Mouse (Mus musculus) ES-Bruce4 (cell line): ENCODE results near the gene B3gnt2. TPM values are rescaled to one million over a fixed set of nuclear protein-coding genes. Genes with fewer than 3 reads are reported as not detected.

ENCODE experiments used
- H3K27ac ChIP-seq: 2 replicates; pipeline ENCODE4 v1.5.1; 2012; ENCODE audit warnings: low read length, inconsistent platforms; ENCODE audit not compliant: insufficient read depth
- H3K27me3 ChIP-seq: 2 replicates; pipeline ENCODE4 v1.6.1; 2012; ENCODE audit warnings: mild to moderate bottlenecking, low read length, inconsistent platforms; ENCODE audit not compliant: control insufficient read depth, poor library complexity, insufficient read depth, severe bottlenecking
- H3K36me3 ChIP-seq: 2 replicates; pipeline ENCODE4 v1.6.1; 2012; ENCODE audit warnings: inconsistent platforms, mild to moderate bottlenecking, low read length, moderate library complexity; ENCODE audit not compliant: control insufficient read depth, poor library complexity, insufficient read depth, severe bottlenecking
- H3K4me1 ChIP-seq: one replicate; pipeline ENCODE4 v1.8.1; 2011; ENCODE audit warnings: low read length; ENCODE audit not compliant: control insufficient read depth, insufficient read depth
- H3K4me3 ChIP-seq: 2 replicates; pipeline ENCODE4 v1.5.1; 2011; ENCODE audit warnings: low read depth, mild to moderate bottlenecking, low read length
- H3K9ac ChIP-seq: 2 replicates; pipeline ENCODE4 v1.6.1; 2012; ENCODE audit warnings: low read depth, mild to moderate bottlenecking, inconsistent platforms; ENCODE audit not compliant: poor library complexity, severe bottlenecking
- H3K9me3 ChIP-seq: replicated peaks from 2 replicates; pipeline ENCODE4 v1.6.1; 2012; ENCODE audit warnings: mild to moderate bottlenecking, low read length, inconsistent platforms; ENCODE audit not compliant: control insufficient read depth, poor library complexity, insufficient read depth, severe bottlenecking
- CTCF ChIP-seq: IDR thresholded peaks from one replicate; pipeline ENCODE4 v1.8.1; 2011; ENCODE audit warnings: low read depth, low read length
- EP300 ChIP-seq: IDR thresholded peaks from 2 replicates; pipeline ENCODE4 v1.6.1; 2011; ENCODE audit warnings: low read depth, low read length; ENCODE audit not compliant: insufficient read depth
- POLR2A ChIP-seq: IDR thresholded peaks from one replicate; pipeline ENCODE4 v1.8.1; 2011; ENCODE audit warnings: low read length; ENCODE audit not compliant: insufficient read depth
- polyA plus RNA-seq: library from polyadenylated mRNA; stranded (reverse); fragments of >200 nt; gene quantifications from 2 replicates; pipeline ENCODE4 v1.2.4, GENCODE M21; 2011; ENCODE audit warnings: low read depth; ENCODE audit not compliant: missing spikeins, insufficient read depth, insufficient read length

B3gnt2 gene
- polyA plus RNA-seq, 1 experiment, result 3.5 TPM

GRCm38 (mm10) chr11:22867691-22868090 lies 6.9 kb upstream of the B3gnt2 start:
- no peaks in the 10 kb centered on the region for H3K27me3 ChIP-seq
- H3K27ac ChIP-seq, result no peak overlapping the region
- H3K4me3 ChIP-seq, result no peak overlapping the region
- peaks cover 5% of the 10 kb centered on the region for H3K4me1 ChIP-seq
- no peaks in the 10 kb centered on the region for H3K9me3 ChIP-seq
- H3K36me3 ChIP-seq, result no peaks in the 10 kb centered on the region
- H3K9ac ChIP-seq, result no peak overlapping the region
- TF ChIP-seq POLR2A (no peak), EP300 (no peak), CTCF (no peak)

GRCm38 (mm10) chr11:22865635-22866246 lies 5.0 kb upstream of the B3gnt2 start:
- H3K27ac ChIP-seq, result no peak overlapping the region
- TF ChIP-seq CTCF (no peak), EP300 (no peak), POLR2A (no peak)
- H3K36me3 ChIP-seq, result no peaks in the 10 kb centered on the region
- H3K4me3 ChIP-seq, result no peak overlapping the region
- H3K4me1 ChIP-seq, result peaks cover 5% of the 10 kb centered on the region
- no peaks in the 10 kb centered on the region for H3K27me3 ChIP-seq
- H3K9ac ChIP-seq, result no peak overlapping the region
- no peaks in the 10 kb centered on the region for H3K9me3 ChIP-seq

GRCm38 (mm10) chr11:22864305-22865060 lies 3.7 kb upstream of the B3gnt2 start:
- H3K27ac ChIP-seq, result no peak overlapping the region
- no peak for TF ChIP-seq EP300
- TF ChIP-seq POLR2A, result no peak
- TF ChIP-seq CTCF, result no peak
- H3K27me3 ChIP-seq, result no peaks in the 10 kb centered on the region
- no peaks in the 10 kb centered on the region for H3K9me3 ChIP-seq
- no peaks in the 10 kb centered on the region for H3K36me3 ChIP-seq
- peaks cover 5% of the 10 kb centered on the region for H3K4me1 ChIP-seq
- no peak overlapping the region for H3K4me3 ChIP-seq
- H3K9ac ChIP-seq, result no peak overlapping the region

- H3K36me3 ChIP-seq, result no peaks in the 10 kb centered on the region
Measured at GRCm38 (mm10) chr11:22863581-22863980, 2.8 kb upstream of the B3gnt2 start.

GRCm38 (mm10) chr11:22861315-22861714 lies 554 bp upstream of the B3gnt2 start:
- no peak overlapping the region for H3K27ac ChIP-seq
- H3K4me1 ChIP-seq, result peaks cover 5% of the 10 kb centered on the region
- H3K9ac ChIP-seq, result no peak overlapping the region
- no peak overlapping the region for H3K4me3 ChIP-seq
- no peak for TF ChIP-seq EP300
- no peak for TF ChIP-seq CTCF
- TF ChIP-seq POLR2A, result no peak
- H3K36me3 ChIP-seq, result no peaks in the 10 kb centered on the region
- H3K27me3 ChIP-seq, result no peaks in the 10 kb centered on the region
- no peaks in the 10 kb centered on the region for H3K9me3 ChIP-seq

More at GRCm38 (mm10) chr11:22863581-22863980, 2.8 kb upstream of the B3gnt2 start:
- H3K9ac ChIP-seq, result no peak overlapping the region
- H3K4me1 ChIP-seq, result peaks cover 5% of the 10 kb centered on the region
- H3K9me3 ChIP-seq, result no peaks in the 10 kb centered on the region
- H3K27me3 ChIP-seq, result no peaks in the 10 kb centered on the region
- H3K4me3 ChIP-seq, result no peak overlapping the region
- H3K27ac ChIP-seq, result no peak overlapping the region
- TF ChIP-seq POLR2A, result no peak
- TF ChIP-seq CTCF, result no peak
- no peak for TF ChIP-seq EP300
